Mouse (Mus musculus) lung, postnatal 4 days (tissue): ENCODE results near the gene Fads1.

Experiments used
- DNase-seq, 2 experiments: peaks; one replicate each; pipeline ENCODE4 v3.0.0; 2021

Gene Fads1

GRCm38 (mm10) chr19:10216101-10216500 is 33.4 kb downstream of the Fads1 start:
- DNase-seq, result no peak

GRCm38 (mm10) chr19:10219108-10219507 is 36.4 kb downstream of the Fads1 start:
- DNase-seq, result peak in 1 of 2 experiments; percentile 60

GRCm38 (mm10) chr19:10219593-10219992 is 36.9 kb downstream of the Fads1 start:
- DNase-seq, result peak in 1 of 2 experiments; percentile 57

GRCm38 (mm10) chr19:10221585-10221984 is 38.9 kb downstream of the Fads1 start:
- no peak for DNase-seq

GRCm38 (mm10) chr19:10222656-10223055 is 40.0 kb downstream of the Fads1 start:
- DNase-seq, result no peak

GRCm38 (mm10) chr19:10223561-10223960 is 40.9 kb downstream of the Fads1 start:
- no peak for DNase-seq

GRCm38 (mm10) chr19:10224637-10225453 is 42.2 kb downstream of the Fads1 start:
- DNase-seq, result peak in 1 of 2 experiments; percentile 31

GRCm38 (mm10) chr19:10225767-10226166 is 43.1 kb downstream of the Fads1 start:
- DNase-seq, result peak in 1 of 2 experiments; percentile 46

- DNase-seq, result no peak
These were observed 48.3 kb downstream of the Fads1 start for GRCm38 (mm10) chr19:10231016-10231415.

GRCm38 (mm10) chr19:10231871-10232270 is 49.2 kb downstream of the Fads1 start:
- DNase-seq, result no peak

- DNase-seq, result no peak
These were observed 49.8 kb downstream of the Fads1 start for GRCm38 (mm10) chr19:10232327-10233017.

GRCm38 (mm10) chr19:10235784-10236565 is 53.3 kb downstream of the Fads1 start:
- no peak for DNase-seq

GRCm38 (mm10) chr19:10238477-10238876 is 55.8 kb downstream of the Fads1 start:
- DNase-seq, result peak in 1 of 2 experiments; percentile 62

- no peak for DNase-seq
These were observed 56.7 kb downstream of the Fads1 start for GRCm38 (mm10) chr19:10239419-10239818.

GRCm38 (mm10) chr19:10239975-10240653 is 57.4 kb downstream of the Fads1 start:
- DNase-seq, result no peak

- DNase-seq, result peak; percentile 88 to 89
These were observed 58.1 kb downstream of the Fads1 start, which contains the start of gene Myrf for GRCm38 (mm10) chr19:10240654-10241305. TSS of gene Myrf (minus strand) at chr19:10240748.

GRCm38 (mm10) chr19:10242916-10243315 is 60.2 kb downstream of the Fads1 start:
- no peak for DNase-seq

- peak; percentile 57 to 64 for DNase-seq
These were observed 61.5 kb downstream of the Fads1 start for GRCm38 (mm10) chr19:10244183-10244582.
